Mouse (Mus musculus) ES-E14 (cell line): ENCODE measurements around the gene Kremen1.

Experiments
- CHD2 ChIP-seq: IDR thresholded peaks from 2 replicates; pipeline ENCODE4 v1.6.1; 2014; ENCODE audit warnings: mild to moderate bottlenecking, low read depth, low read length, inconsistent platforms
- HCFC1 ChIP-seq: IDR thresholded peaks from 2 replicates; pipeline ENCODE4 v1.6.1; 2012; ENCODE audit warnings: low read length, inconsistent platforms, borderline replicate concordance; ENCODE audit not compliant: insufficient read depth
- MAFK ChIP-seq: IDR thresholded peaks from 2 replicates; pipeline ENCODE4 v1.6.1; 2014; ENCODE audit warnings: mild to moderate bottlenecking, low read depth, low read length, inconsistent platforms; ENCODE audit not compliant: insufficient read depth
- ZC3H11A ChIP-seq: IDR thresholded peaks from 2 replicates; pipeline ENCODE4 v1.6.1; 2012; ENCODE audit warnings: low read depth, mild to moderate bottlenecking, inconsistent platforms, low read length, borderline replicate concordance
- ZNF384 ChIP-seq: IDR thresholded peaks from 2 replicates; pipeline ENCODE4 v1.6.1; 2012; ENCODE audit warnings: low read depth, low read length, inconsistent platforms

- TF ChIP-seq HCFC1 (no peak), CHD2 (no peak), ZNF384 (no peak), MAFK (no peak), ZC3H11A (no peak)
Observed at GRCm38 (mm10) chr11:5163421-5163820, 97.9 kb downstream of the Kremen1 start.
